Mouse (Mus musculus) adipocyte (in vitro differentiated cells): Measurements from ENCODE around the gene Sox2.

ENCODE experiments used
- DNase-seq: peaks from one replicate; pipeline ENCODE4 v3.0.0-alpha.2; 2016; ENCODE audit warnings: low spot score

The Sox2 gene

DNA sequence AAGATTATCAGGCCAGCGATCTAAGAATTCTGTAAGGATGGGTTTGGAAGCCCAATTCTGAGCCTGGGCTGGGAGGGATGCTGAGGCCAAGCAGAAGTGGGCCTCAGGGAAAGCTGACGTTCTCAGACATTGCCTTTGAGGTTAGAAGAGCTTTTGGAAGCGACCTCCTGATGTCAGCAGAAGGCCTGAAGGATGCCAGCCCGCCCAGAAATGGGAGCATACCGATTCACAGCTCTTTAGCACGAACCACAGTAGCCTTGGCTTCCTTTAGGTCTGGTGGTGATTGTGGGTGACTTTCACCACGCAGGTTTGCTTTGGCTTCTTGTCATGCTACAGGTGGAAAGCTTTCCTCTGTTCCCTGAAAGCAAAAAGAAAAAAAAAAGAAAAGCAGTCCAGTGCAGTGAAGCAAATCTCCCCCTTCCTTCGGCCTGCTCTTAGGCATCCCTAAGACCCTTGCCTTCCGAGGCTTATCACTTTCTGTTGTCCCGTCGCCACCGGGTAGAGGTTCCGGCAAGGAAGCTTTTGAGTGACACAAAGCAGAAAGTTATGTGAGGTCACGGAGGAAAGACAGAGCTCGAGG, 6.6 kb upstream of the Sox2 start:
- DNase-seq = no peak

DNA sequence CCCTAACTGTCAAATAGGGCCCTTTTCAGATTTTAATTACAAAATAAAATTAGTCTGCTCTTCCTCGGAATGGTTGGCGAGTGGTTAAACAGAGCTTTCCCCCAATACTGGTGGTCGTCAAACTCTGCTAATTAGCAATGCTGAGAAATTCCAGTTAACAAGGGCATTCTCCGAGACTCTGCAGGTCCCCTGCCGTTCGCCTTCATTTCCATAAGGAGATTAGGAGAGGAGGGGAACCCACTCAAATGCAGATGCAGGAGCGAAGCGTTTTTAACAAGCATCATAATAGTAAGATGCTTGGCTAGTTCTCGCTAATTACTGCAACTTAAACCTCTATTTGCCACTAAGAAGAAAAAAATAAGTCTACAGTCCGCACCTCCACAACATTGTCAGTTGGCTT, 4.0 kb upstream of the Sox2 start:
- no peak for DNase-seq

DNA sequence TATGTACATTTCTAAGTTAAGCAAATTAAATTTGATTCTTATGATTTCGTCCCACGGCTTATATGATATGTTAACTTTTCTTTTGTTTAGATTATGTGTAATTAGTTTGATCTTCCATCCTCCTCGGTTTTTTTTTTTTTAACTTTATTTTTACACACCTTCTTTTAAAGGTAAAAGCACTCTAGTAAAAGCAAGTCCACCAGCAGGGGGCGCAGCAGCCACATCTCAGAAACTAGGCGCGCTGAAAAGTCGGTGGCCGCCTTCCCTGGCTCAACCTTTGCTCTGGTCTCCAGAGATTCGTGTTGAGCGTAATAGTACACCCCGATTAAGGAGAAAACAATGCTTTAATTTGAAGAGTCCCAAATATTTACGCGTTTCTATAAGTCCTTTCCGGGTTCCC, 2.5 kb upstream of the Sox2 start:
- DNase-seq = peak; percentile 50

DNA sequence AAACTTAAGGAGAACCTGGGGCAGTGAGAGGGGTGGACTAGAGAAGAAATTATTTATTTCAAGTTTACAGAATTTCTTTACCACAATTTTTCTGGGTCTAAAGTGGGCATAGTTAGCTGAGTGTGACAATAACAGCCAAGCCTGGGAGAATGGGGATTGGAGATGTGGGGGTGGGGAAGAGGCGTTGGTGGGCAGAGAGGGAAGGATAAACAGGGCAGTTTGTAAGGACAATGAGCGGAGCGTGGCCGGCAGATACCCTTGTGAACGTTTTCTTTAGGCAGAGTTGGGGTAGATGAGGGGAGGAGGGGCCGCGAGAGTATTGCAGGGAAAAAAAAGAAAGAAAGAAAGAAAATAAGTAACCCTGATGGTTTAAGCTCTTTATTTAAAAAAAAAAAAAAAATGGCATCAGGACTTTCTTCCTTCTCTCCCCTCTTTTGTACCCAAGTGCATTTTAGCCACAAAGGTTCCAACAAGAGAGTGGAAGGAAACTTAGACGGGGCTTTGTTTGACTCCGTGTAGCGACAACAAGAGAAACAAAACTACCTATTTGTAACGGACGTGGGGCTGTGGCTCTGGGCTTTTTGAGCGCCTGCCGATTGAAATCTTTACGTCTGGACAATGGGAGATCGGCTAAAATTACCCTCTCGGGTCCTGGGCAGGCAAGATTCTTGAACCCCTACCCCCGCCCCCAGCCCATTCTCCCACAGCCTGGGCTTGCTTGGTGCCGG, 1.9 kb upstream of the Sox2 start:
- DNase-seq = no peak

DNA sequence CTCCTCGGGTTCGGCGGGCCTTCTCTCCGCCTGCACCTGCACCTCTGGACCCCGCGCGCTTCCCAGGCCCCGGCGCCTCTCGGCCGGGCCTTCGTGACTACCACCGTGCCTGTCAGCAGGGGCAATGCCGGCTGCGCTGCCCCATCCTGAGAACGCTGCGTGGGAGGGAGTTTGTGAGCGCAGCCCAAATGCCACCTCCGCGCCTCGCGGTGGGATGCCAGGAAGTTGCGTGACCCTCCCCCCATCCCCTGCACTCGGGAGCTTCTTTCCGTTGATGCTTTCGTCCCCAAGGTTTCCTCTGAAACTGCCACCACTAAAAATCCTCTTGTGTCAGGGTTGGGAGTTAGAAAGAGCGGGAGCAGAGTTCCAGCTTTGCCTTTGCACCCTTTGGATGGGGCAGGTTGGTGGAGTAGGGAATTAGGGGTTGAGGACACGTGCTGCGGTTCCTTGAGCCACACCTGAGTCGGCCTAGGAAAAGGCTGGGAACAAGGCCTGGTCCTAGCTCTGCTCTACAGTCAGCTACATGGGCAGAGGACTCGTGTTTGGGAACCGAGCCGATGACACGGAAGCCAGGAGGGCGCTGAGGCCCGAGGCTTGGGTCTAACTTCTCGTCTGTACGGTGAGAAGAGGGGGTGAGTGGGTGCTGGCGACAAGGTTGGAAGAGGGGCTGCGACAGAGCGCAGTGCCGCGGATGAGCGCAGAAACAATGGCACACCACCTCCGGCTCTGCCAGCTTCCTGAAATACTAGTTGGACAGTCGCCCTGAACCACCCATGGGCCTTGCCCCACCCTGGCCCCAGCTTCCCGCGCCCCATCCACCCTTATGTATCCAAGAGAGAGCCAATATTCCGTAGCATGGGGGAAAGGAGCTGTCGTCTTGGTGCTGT, 1.1 kb upstream of the Sox2 start:
- no peak for DNase-seq

DNA sequence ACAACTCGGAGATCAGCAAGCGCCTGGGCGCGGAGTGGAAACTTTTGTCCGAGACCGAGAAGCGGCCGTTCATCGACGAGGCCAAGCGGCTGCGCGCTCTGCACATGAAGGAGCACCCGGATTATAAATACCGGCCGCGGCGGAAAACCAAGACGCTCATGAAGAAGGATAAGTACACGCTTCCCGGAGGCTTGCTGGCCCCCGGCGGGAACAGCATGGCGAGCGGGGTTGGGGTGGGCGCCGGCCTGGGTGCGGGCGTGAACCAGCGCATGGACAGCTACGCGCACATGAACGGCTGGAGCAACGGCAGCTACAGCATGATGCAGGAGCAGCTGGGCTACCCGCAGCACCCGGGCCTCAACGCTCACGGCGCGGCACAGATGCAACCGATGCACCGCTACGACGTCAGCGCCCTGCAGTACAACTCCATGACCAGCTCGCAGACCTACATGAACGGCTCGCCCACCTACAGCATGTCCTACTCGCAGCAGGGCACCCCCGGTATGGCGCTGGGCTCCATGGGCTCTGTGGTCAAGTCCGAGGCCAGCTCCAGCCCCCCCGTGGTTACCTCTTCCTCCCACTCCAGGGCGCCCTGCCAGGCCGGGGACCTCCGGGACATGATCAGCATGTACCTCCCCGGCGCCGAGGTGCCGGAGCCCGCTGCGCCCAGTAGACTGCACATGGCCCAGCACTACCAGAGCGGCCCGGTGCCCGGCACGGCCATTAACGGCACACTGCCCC, 586 bp downstream of the Sox2 start:
- no peak for DNase-seq

DNA sequence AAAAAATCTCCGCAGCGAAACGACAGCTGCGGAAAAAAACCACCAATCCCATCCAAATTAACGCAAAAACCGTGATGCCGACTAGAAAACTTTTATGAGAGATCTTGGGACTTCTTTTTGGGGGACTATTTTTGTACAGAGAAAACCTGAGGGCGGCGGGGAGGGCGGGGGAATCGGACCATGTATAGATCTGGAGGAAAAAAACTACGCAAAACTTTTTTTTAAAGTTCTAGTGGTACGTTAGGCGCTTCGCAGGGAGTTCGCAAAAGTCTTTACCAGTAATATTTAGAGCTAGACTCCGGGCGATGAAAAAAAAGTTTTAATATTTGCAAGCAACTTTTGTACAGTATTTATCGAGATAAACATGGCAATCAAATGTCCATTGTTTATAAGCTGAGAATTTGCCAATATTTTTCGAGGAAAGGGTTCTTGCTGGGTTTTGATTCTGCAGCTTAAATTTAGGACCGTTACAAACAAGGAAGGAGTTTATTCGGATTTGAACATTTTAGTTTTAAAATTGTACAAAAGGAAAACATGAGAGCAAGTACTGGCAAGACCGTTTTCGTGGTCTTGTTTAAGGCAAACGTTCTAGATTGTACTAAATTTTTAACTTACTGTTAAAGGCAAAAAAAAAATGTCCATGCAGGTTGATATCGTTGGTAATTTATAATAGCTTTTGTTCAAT, 1.4 kb downstream of the Sox2 start:
- DNase-seq = no peak

DNA sequence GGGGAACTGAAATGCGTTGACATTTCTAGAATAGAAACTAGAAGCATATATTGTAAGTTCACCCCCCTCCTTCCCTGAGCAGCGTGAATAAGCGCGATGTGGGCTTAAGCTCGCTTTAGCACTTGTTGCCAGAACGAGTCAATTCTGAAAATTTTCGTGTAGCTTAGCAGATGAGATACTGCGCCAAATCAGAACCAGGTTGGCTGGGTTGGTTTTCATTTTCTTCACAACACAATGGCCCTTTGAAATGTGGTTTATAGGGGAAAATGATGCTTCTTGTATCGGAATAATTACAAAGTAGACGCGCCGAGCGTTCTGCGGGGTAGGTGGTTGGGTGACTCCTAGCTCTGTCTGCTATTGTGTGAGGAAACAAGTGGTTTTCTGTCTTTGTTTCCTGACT, 2.4 kb downstream of the Sox2 start:
- no peak for DNase-seq

DNA sequence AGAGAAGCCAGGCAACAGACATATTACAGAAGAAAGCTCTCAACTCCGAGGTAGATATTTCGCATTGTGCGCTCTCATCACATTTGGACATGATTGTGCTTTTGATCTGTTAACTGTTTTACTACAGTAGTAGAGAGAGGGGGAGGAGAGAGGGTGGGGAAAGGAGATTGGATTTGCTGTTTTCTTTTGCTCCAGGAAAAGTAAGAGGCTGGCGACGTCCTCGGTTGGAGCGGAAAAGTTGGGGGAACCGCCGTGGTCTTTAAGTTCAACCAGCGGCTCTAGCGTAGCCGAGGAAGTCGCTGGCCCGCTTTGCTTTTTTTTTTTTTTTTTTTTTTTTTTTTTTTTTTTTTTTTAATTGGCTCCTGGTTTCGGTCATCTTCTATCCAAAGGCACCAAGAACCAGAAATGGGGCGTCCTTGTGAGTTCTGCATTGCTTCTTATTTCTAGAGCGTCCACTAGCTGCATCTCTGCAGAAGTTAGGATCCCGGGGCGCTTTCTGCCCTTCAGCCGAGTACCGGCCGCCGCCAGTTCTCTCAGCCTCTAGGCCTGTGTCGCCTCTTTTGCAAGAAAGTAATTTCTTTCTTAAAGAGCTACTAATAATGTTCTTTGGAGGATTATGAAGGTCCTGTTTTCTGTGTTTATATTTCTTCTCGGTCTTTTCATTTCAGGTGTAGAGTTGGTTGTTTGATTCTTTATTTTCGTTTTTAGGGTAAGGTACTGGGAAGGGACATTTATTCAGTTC, 3.2 kb downstream of the Sox2 start:
- no peak for DNase-seq

DNA sequence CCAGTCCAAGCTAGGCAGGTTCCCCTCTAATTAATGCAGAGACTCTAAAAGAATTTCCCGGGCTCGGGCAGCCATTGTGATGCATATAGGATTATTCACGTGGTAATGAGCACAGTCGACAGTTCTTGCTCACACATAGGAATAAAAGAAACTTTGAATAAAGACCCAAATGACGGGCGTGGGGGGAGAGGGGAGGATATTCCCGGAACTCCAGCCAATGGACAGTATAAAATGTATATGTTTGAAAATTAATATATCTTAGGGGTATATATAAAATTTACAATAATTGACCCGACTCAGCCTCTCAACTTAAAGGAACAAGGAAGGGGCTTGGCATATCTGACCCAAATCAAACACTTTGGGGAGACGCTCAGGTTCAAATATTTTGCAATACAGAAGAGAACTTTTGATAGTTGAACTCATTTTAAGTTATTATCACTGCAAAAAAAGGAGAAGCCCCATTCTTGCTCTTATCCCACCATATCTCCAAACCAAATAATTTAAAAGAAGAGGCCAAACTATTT, 3.8 kb downstream of the Sox2 start:
- no peak for DNase-seq

DNA sequence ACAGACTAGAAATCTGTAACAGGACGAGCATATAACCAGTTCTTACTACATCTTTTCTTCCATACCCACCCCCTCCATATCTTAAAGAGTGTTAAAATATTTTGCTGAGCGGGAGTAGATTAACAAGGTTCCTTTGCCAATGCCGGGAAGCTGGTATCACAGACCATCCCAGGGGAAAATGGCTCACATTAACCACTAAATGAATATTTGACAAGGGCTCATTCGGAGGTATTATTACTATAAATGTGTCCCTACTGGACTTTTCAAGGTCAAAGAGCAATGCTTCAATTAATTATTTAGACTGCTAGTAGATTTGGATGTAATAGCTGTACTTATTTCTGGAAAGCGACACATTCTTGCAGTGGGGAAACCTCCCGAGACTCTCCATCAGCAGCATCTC, 4.6 kb downstream of the Sox2 start:
- no peak for DNase-seq

DNA sequence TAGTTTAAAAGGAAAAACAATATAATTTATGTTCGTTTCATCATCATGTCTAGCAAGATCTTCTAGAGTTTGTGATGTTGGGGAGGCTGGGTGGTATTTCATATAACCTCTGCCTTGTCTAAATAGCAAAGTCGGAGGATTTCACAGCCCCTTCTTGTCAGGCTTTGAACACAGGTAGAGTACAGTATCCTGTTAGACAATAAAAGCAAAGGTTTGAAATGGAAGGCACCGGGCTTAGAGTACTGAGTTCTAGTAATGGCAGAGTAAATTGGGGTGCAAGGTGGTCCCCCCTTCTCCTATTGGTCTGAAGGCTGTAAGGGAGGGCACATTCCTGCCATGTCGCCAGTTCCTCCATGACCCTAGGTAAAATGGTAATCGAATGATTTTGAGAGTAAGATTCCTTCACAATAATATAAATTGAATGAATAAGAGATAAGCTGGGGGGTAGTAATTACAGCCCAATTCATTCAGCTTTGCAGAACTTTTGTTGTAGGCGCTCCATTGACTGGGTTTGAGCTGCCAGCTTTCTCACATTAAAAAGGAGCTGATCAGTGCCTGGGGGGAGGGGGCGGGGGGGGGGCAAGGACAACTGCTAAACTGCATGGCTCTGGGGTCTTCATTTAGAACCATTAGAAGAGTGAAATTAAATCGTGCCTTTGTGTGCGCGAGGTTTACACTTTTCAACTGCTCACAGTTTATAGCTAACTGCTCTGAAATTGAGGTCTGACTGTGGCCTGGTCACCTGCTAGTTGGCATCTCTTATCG, 5.3 kb downstream of the Sox2 start:
- DNase-seq = no peak

DNA sequence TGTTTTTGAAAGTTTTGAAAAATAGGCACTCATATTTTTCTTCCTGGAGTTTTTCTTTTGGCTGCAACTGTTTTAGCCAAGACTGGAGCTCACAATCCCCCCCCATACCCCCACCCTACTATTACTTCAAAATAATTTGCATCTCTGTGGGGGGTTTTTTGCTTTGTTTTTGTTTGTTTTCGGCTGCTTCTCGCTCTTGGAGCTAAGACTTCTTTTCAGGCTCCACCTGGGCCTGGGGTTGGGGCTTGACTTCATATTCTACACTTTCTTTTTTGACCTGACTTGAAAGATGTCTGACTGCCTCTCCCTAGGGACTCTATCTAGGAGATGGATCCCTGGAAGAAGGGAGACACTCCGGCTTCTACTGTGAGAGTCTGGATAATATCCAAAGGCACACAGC, 5.9 kb downstream of the Sox2 start:
- no peak for DNase-seq

DNA sequence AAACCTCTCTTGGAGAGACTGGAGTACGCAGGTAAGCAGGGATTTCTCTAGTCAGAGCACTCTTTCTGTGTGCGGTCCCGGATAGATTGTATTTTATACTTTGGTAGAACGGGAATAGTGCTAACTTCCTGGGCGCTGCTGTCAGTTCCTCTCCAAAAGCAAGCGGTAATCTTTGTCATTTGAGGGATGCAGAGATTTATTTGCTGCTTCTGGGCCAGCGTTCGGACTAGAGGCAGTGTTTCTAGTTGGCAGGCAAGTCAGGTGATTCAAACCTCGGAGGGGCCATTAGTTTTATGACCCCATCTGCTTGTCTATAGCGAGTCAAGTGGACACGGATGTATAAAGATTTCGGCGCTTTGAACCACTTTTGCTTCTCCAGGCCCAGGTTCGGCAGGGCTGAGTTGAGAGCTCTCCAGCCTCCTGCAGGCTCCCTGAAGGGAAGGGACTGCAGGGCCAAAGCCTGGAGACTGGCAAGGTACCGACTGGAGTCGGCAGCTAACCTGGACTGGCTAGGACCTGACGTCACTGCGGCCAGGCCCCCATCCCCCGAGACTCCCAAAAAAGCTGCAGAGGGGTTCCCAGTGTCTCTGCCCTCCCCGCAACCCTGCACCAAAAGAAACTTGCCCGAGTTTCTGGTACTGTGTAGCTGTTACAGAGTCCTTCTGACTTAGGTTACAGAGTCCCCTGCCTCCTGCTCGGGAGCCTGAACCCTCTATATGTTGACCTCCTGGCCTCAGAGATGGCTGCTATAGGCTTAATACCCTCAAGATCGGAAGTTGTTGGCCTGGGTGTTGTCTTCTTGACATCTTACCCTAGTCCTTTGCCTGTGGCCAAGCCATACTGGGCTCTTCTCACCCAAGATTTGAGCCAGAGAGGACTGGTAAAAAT, 6.9 kb downstream of the Sox2 start:
- DNase-seq = no peak

DNA sequence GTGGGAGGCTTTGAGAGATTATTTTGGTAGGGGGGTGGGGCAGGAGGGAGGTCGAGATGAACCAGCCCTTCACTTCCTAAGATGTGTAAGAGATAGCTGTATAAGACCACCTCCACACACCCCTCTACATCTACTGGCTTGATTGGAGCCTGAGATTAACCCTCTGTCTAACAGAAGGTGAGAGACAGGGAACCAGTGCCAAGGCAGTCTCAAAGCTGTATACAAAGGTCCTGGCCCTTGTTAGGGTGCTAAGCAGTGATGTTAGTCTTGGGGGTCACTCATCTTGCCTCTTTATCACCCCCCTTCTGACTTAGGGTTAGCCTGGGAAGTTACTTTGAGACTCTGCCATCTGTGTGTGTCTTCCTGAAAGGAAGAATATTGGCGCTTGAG, 7.5 kb downstream of the Sox2 start:
- no peak for DNase-seq

DNA sequence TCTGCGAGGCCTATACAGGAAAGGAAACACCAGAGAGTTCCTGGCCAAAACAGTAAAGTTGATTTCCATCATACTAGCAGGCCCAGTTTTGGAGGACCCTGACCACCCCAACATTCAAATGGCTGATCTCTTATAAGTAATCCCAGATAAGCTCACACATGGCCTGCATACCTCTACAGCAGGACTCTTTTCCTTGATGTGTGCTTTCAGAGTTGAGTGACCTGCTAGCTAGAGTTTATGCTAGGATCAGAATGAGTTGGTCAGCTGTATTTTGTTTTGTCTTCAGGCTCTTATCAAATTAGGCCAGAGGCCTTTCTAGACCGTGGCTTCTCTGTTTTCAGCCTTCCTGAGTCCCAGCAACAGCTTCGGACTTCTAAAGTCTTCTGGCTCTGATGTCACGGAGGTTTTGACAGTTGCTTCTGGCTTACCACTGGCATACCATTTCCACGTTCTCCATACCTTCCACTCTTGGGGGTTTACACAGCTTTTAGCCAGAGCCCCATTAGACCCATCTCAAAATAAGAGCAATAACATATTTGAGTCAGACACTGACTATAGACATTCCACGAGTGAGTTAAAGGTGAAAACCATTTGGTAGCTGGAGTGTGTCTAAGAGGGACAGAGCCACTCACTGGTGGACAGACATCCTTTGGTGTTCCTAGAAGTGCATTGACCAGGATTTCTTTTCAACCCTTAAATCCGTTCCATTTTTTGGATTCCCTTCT, 8.2 kb downstream of the Sox2 start:
- no peak for DNase-seq

DNA sequence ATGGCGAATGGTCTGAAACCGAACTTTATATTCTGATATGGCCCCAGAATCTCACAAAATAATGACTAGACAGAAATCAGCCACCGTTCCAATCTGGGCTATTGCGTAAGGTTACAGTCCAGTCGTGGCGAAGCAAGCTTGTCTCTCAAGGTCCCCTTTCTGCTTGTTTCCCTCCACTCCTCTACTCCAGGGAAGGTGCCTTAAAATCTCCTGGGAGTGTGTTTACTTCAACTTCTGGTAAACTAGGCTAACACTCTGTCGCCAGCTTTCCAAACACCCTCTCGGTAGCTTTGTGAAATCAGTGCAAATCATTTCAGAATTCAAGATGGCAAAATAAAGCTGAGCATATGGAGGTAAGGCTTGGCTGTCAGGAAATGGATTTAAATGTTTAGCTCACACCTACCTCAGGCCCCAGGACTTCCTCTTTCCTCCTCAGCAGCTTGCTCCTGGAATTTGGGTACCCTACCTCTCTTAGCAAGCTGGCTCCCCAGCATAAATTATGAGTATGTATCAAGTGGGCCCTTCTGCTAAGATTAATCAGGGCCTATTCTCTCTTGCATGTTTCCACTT, 8.8 kb downstream of the Sox2 start:
- DNase-seq = no peak

DNA sequence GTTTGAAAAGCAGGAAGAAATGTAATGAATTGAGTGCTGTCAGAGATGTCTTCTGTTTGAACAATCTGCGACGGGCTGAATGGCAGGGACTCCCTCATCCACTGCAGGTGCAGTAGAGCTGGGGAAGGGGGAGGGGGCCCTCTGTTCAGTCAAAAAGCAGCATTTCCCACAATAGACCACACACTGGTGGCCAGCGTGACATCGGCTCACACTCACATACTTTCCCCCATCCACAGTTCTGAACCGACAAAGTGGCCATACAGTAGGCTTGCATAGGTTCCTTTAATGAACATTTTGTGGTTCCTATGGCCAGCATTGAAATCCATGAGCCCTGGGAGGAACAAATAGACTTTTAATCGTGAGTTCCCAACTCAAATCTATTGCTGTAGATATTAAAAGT, 9.7 kb downstream of the Sox2 start:
- no peak for DNase-seq
